Mouse (Mus musculus) neural tube, embryonic 11.5 days (tissue): ENCODE measurements around the gene Bicd1. TPM values are rescaled to one million over a fixed set of nuclear protein-coding genes. Genes with fewer than 3 reads are reported as not detected.

ENCODE experiments used
- ATAC-seq: fragments of 200-750 bp; cut with Nextera tagmentation; 2 replicates; pipeline ENCODE4 v1.8.0; 2017; ENCODE audit warnings: moderate number of reproducible peaks, mild to moderate bottlenecking, moderate TSS enrichment, moderate library complexity; ENCODE audit not compliant: insufficient read depth, low FRiP score, low TSS enrichment
- DNase-seq: peaks from one replicate; pipeline ENCODE4 v3.0.0-alpha.2; 2015; ENCODE audit warnings: low spot score
- H3K27ac ChIP-seq: fragments of 300-500 bp; sonication (generic); 2 replicates; pipeline ENCODE4 v1.5.1; 2014; ENCODE audit warnings: low read depth, mild to moderate bottlenecking, low read length
- H3K27me3 ChIP-seq: fragments of 300-500 bp; sonication (generic); 2 replicates; pipeline ENCODE4 v1.6.1; 2014; ENCODE audit warnings: mild to moderate bottlenecking, low read length, mixed read lengths; ENCODE audit not compliant: control insufficient read depth, insufficient read depth
- H3K36me3 ChIP-seq: fragments of 300-500 bp; sonication (generic); 2 replicates; pipeline ENCODE4 v1.6.1; 2014; ENCODE audit warnings: mild to moderate bottlenecking, low read length, moderate library complexity, mixed read lengths; ENCODE audit not compliant: control insufficient read depth, insufficient read depth
- H3K4me1 ChIP-seq: fragments of 300-500 bp; sonication (generic); 2 replicates; pipeline ENCODE4 v1.6.1; 2014; ENCODE audit warnings: low read length, mixed read lengths; ENCODE audit not compliant: control insufficient read depth, insufficient read depth
- H3K4me2 ChIP-seq: fragments of 300-500 bp; sonication (generic); 2 replicates; pipeline ENCODE4 v1.6.1; 2014; ENCODE audit warnings: low read depth, mild to moderate bottlenecking, moderate library complexity
- H3K4me3 ChIP-seq: fragments of 300-500 bp; sonication (generic); 2 replicates; pipeline ENCODE4 v1.5.1; 2014; ENCODE audit warnings: low read depth, low read length
- H3K9ac ChIP-seq: fragments of 300-500 bp; sonication (generic); 2 replicates; pipeline ENCODE4 v1.6.1; 2014; ENCODE audit warnings: mild to moderate bottlenecking, low read length
- H3K9me3 ChIP-seq: fragments of 300-500 bp; sonication (generic); 2 replicates; pipeline ENCODE4 v1.6.1; 2016; ENCODE audit warnings: low read length; ENCODE audit not compliant: control insufficient read depth
- WGBS: fragments of 180-500 bp; shearing (Covaris S2); extraction: QIAGEN DNeasy Blood & Tissue Kit; methylation state at CpG from one replicate; pipeline ENCODE4 v1.1.7; 2014; 5-methylcytosine and 5-hydroxymethylcytosine counted together
- microRNA-seq: library from miRNA; unstranded; fragments of <30 nt; microRNA quantifications from one replicate; pipeline ENCODE4, GENCODE M21; 2016
- polyA plus RNA-seq: library from polyadenylated mRNA; unstranded; fragments of >200 nt; fragmentation: Nextera tagmentation; extraction: Ambion mirVana; gene quantifications from 2 replicates; pipeline ENCODE4 v1.2.1, GENCODE M21; 2014

The Bicd1 gene
- polyA plus RNA-seq, 1 experiment from 2014 or later: 17.8 TPM

- no peaks in the 10 kb centered on the region for H3K4me1 ChIP-seq
- H3K36me3 ChIP-seq: no peaks in the 10 kb centered on the region
- ATAC-seq (no peak), DNase-seq (no peak)
- H3K27ac ChIP-seq: no peak overlapping the region
- no peak overlapping the region for H3K9ac ChIP-seq
- no peaks in the 10 kb centered on the region for H3K27me3 ChIP-seq
- H3K4me2 ChIP-seq: no peak overlapping the region
- 88% methylated on average over 7 of the region's 7 CpGs for WGBS
- H3K4me3 ChIP-seq: no peak overlapping the region
- H3K9me3 ChIP-seq: no peaks in the 10 kb centered on the region
Measured at GRCm38 (mm10) chr6:149585708-149586504, 177.2 kb downstream of the Bicd1 start.

Small RNA genes within 50 kb of the gene (microRNA-seq; reads per million reads assigned to microRNA genes)
- not detected for gene Gm24307

Other genes starting within 250 kb of the Bicd1 start
- 61.7 and 63.1 TPM in 2 replicates for gene Amn1, start 220.2 kb upstream of the Bicd1 start, polyA plus RNA-seq
- 36.4 and 43.0 TPM in 2 replicates for gene Resf1, start 99.5 kb upstream of the Bicd1 start, polyA plus RNA-seq